Mouse (Mus musculus) T-helper 2 cell (primary cell): Measurements from ENCODE around the gene Hrc.

ENCODE experiments used
- in situ Hi-C: fragments of 300-600 bp; cut with MboI, MseI; formaldehyde crosslinking; loops from one replicate; pipeline ENCODE4 v1.15.1; 2025; ENCODE audit warnings: high pct_unique_total_duplicates

The Hrc gene

DNA sequence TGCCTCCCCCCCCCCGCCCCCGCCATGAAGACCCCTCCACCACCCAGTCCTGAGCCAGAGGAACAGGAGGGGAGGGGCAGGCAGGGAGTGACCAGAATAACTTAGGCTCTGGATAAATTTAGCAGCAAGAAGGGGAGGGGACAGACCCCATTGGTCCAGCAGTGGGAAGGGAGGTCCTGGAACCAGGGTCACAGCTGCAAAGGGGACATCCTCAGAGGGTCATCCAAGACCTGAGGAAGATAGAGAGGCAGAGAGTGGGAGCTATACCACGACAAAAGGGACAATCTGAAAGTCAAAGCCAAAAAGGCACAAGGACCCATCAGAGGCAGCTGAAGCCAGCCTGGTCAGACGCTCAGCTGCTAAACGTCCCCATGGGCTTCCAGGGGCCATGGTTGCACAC lies at the start of gene Hrc:
Hrc (plus strand) TSS at position 235 of the 400 bp plus-strand sequence.
- in situ Hi-C loops, result no loop called here

DNA sequence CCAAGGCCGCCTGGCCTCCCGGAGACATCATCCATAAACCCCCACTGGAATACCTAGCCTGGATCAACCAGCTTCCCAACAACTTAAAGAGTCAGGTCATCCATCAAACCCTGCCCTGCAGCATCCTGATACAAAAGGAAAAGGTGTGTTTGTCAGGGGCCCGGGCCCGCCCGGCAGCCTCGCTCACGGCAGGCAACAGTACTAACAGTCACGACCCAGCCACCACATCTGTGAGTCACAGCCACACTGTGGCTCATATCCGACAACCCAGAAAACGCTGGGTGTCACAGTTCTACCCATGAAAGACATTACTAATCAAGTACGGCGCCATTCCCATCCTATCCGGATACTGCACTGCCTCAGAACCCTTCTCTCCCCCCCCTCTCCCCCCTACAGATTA lies 48.6 kb upstream of the Hrc start:
- in situ Hi-C loops, result no loop called here

DNA sequence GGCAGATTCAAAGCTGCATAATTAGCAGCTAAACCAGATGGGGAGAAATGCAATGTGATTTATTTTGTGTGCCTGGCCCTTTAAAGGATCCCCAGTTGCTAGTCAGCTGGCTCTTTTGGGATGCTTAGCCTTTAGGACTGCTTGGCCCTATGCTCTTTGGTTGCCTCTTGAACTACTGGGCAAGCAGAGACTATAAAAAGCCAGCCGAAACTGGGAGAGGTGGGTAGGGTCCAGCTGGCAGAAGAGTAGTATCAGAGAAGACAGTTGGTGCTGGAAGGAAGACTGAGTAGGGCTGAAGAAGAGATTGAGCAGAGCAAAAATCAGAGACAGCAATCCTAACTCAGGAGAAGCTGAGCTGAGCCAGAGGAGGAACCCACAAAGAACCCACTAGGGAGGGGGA lies 38.5 kb upstream of the Hrc start:
- in situ Hi-C loops, result no loop called here

DNA sequence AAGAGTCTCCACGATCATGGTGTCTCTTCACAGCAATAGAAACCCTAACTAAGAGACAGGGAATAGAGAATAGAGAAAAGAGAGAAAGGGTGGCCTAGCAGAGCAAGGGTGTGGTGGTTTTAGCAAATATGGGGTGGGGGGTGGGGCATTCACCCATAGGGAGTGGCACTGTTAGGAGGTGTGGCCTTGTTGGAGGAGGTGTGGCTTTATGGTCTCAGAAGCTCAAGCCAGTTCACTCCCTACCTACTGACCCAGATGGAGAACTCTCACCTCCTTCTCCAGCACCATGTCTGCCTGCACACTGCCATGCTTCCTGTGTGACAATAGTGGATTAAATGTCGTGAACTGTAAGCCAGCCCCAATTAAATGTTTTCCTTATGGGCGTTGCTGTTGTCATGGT lies 37.5 kb upstream of the Hrc start:
- in situ Hi-C loops, result no loop called here

DNA sequence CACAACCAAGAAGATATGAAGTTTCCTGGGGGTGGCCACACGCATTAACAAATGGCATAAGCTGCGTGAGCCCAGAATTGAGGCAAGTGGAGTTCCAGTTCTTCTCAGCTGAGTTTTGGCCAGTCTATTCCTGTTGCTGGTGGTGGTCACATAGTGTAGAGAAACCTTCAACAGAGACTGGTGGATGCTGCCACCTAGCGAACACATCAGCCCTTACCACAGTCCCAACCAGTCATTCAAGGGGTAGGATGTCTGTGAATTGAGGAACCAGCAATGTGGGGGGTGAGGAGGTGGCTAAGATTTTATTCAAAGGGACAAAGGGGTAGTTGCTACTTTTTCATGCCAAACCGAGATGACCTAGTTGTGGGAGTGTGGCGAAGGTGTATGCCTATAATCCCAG lies 35.3 kb upstream of the Hrc start:
- in situ Hi-C loops, result no loop called here

DNA sequence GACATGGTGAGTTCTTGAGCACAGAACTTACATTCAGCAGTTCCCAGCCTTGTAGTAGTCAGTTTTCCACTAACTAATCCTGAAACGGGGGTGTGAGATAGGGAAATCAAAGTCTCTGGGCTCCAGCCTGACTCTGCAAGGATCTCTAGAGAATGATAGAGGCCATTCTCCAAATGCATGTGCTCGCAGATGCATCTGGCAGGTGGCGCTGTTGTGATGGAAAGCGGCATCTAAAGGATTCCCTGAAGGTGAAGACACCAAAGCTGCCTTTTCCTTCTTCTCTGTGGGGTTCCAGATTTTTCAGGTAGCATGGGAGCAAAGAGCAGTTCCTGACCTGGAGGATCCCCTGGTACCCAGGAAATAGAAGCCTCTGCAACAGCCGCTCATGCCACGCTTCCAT lies 34.8 kb upstream of the Hrc start:
- in situ Hi-C loops, result no loop called here

DNA sequence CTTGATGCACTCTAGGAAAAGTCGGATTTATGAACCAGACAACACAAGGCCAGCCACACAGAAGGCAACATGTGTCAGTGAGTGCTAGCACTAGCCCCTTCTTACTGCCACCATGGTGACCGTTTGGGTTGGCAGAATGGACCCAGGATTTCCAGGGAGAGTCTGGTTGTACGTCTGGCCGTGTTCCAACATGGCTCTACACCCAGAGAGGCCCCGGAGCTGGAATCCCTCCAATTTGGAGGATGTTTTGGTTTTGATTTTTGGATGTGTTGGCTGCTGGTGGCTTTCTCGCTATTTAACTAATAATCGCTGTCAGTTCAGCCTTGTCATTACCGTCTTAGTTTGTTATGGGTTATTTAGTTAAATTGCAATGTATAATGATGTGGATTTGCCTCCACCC lies 32.5 kb upstream of the Hrc start:
- in situ Hi-C loops, result no loop called here

DNA sequence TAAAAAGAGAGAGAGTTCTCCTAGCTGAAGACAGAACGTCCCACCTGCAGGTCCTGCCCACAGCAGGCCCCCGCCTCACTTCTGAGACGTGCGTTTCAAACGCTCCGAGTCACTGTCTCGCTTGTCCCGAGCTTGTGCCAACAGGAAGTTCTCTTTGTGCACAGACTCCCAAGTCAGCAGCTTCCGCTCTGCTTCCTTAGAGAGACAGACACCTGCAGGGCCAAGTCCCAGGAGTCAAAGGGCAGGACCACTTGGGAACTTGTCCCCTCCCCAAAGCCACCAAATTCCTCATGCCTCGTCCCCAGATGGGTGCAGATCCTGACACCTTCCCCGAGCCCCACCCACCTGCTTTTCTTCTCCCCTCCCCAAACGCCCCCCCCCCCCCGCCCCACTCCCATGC lies 30.2 kb upstream of the Hrc start:
- in situ Hi-C loops, result loop anchor here (5.0 kb wide), 1 partner anchor 37 kb away; no protein-coding TSS in a partner anchor

DNA sequence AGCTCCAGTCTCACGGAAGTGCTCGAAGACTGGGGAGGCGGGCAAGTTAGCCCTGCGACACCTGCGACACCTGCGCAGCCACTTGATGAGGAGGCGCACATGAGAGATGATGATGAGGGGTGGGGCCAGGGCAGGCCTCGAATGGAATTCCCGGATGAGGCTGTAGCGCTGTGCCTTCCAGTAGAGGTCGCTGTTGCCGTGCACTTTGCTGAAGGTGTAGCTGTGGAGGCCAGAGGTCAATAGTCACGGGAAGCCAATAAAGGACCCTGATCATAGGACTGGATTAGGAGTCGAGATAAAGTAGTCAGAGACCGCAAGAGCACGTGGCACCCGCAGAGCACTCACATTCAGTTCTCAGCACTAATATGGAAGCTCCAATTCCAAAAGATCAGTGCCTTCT lies 29.8 kb upstream of the Hrc start:
- in situ Hi-C loops, result loop anchor here (5.0 kb wide), 1 partner anchor 37 kb away; no protein-coding TSS in a partner anchor

DNA sequence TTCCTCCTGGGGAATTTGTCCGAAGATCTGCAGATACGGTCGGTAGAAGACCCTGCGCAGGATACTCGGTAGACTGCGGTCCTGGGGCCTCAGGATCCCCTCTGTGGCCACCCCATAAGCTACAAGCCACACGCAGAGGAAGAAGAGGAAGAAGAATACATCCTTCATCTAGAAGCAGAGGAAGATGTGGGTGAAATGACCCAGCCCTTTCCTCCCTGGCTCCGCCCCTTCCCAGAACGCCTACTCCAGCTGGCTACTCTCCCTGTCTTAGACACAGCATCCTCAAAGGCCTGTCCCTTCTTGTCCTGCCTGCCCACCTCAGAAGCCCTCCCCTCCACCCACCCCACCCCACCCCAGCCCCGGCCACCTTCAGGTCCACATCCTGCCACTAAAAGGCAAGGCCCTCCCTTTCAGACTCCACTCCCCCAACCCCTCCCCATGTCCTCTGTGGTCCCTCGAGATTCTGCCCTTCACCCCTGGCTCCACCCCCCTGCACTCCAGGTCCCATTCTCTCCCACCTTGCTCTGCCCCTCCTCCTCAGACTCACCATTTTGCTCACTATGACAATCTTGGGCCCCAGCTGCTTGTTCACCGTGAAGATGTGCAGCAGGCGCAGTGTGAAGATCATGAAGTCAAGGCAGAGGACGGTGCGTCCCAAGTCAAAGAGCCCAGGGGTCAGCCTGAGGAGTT lies 26.4 kb upstream of the Hrc start:
- in situ Hi-C loops, result loop anchor here (5.0 kb wide), 1 partner anchor 34 kb away; no protein-coding TSS in a partner anchor

DNA sequence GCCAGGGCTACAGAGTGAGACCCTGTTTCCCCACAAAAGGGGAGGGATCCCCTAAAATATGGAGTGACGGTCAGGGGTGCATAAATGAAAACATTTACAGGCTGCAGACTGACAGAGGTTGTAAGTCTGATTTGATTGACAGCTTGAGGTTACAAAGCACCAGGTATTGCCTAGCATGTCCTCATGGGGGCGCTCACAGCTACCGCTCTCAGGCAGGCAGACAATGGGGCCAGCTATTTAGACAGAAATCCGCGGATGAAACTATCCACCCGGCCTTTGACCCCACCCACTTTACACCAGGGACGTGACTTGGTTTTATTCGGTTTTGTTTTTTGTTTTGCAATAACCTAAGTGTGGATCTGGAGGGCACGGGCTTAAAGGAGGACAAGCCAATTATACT lies 25.6 kb upstream of the Hrc start:
- in situ Hi-C loops, result loop anchor here (5.0 kb wide), 1 partner anchor 33 kb away; no protein-coding TSS in a partner anchor

DNA sequence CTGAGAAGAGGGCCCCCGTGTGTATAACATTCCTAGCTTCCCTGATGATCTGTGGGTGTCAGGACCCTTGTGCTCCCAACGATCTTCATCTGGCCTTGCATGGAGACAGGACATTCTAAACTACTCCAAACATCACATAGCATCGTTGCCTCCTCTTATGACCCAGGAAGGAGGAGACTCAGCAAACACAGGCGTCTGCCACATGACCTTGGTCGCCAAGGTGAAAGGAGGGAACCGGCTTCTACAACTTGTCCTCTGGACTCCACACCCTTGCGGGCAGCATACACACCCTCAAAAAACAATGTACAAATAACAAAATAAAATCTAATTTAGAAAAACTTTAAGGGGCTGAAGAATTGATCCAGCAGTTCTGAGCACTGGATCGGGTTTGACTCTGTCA lies 23.1 kb upstream of the Hrc start:
- in situ Hi-C loops, result no loop called here

DNA sequence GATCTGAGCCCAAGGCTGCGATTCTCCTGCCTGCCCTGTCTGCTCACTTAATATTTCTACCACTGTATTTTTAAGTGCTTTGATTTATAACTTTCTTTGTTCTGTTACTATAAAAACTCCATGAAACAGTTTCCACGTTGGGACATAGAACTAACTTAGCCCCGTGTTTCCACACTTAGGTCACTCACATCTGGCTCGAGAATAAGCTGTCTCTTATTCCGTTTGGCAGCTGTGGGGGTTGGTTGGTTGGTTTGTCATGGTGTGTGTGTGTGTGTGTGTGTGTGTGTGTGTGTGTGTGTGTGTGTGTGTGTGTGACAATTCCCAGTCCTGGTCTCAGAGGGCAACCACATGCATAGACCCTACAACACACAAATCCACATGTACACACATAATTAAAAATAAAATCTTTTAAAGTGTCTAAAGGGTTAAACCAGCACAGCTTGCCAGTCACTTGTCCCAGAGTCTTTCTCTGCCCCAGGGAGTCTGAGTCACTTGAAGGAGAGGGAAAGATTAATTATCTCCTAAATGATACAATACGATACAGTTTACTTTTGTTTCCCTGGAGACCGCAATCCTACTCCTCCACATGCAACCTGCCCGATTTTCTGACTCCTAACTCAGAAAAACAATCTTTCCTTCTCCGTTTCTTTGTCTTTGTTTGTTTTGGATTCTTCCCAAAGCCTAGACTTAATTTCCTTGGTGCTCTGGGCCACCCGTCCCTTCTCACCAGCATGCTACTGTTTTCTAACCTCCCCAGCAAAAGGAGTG lies 22.2 kb upstream of the Hrc start:
- in situ Hi-C loops, result no loop called here

DNA sequence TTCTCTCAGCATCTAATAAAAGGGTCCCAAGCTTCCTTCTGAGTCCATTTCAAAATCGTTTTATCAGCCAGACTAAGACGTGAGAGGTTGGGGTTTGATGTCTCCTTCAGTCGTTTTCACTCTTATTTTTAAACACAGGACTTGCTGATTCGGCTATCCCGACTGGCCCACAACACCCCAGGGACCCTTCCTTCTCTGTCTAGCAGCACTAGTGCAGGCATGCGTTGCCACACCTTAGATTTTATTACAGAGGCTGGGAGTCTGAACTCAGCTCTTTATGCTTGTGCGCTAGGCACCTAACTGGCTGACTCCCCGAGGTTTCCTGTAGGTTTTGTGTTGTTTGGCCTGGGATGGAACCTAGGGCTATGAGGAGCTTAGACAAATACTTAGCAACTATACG lies 21.6 kb upstream of the Hrc start:
- in situ Hi-C loops, result no loop called here

DNA sequence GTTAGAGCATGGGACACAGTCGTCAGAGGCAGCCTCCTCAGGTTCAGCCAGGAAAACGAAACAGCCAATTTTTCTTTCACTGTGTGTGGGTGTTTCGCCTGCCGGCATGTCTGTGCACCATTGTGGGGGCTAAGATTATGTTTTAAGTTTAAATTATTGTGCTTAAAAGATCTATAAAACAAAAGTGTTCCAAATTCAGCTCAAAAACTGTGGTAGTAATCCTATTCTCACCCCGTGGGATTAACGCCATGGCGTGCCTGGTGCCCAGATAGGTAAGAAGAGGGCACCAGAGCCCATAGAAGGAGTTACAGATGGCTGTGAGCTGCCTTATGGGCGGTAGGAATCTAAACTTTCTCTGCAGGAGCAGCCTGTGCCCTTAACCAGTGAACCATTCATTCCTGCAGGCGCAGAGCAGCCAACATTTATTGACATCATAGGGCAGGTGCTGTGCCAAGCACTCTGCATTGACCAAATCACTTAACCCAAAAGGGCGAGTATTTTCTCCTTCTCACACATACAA lies 19.8 kb upstream of the Hrc start:
- in situ Hi-C loops, result no loop called here

DNA sequence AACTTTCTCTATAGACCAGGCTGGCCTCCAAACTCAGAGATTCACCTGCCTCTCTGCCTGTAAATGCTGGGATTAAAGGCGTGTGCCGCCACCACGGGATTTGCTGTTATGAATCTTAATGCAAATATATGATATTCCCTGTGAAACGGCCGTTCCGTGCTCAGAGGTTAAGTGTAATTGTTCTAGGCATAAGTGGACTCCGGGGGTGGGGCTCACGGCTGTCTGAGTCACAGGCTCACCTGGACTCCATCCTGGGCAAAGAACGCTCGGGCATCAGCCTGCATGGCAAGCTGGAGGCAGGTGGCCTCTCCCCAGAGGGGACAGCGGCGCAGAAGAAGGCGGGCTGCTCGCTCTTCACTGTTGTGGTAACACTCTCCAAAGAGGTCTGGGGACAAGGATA lies 18.6 kb upstream of the Hrc start:
- in situ Hi-C loops, result no loop called here

DNA sequence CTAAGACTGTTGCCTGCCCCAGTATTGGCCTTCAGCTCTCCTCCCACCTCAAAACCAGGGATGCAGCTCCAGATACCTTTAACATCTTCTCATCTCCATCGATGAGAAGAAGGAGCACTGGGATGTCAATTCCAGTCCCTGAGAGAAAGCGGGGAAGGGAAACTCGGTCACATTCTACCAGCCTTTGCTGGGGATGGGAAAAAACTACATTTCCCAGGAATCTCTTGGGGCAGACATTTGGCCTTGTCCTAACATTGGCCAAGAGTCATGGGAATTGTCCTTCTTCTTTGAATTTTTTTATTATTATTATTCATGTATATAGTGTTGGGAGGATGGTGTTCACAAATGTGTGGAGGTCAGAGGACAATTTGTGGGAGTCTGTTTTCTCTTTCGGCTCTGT lies 12.8 kb upstream of the Hrc start:
- in situ Hi-C loops, result no loop called here

DNA sequence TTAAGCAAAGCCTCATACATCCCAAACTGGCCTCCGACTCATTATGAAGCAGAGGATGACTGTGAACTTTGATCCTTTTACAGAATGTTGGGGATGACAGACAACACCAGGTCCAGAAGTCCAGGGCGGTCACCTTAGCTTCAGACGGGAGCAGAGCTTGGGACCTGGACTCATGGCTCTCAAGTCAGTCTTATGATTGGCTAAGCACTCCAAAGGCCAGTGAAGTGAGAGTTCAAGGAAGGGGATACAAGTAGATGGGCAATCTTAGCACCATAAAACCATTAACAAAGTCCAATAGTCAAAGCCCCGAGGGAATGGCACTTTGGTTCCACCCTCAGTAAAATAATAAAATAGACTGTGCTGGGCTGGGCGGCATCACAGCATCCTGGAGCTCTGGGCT lies 12.0 kb upstream of the Hrc start:
- in situ Hi-C loops, result no loop called here

DNA sequence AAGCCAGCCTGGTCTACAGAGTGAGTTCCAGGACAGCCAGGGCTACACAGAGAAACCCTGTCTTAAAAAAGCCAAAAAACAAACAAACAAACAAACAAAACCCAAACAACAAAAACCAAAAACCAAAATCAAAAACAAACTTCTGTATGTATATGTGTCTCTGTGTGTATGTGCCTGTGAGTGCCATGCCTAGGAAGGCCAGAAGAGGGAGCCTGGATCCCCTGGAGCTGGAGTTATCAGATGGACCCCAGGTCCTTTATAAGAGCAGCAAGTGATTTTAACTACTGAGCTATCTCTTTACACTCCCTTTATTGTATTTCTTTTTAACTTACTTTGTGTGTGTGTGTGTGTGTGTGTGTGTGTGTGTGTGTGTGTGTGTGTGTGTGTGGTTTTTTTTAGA lies 9.3 kb upstream of the Hrc start:
- in situ Hi-C loops, result no loop called here

DNA sequence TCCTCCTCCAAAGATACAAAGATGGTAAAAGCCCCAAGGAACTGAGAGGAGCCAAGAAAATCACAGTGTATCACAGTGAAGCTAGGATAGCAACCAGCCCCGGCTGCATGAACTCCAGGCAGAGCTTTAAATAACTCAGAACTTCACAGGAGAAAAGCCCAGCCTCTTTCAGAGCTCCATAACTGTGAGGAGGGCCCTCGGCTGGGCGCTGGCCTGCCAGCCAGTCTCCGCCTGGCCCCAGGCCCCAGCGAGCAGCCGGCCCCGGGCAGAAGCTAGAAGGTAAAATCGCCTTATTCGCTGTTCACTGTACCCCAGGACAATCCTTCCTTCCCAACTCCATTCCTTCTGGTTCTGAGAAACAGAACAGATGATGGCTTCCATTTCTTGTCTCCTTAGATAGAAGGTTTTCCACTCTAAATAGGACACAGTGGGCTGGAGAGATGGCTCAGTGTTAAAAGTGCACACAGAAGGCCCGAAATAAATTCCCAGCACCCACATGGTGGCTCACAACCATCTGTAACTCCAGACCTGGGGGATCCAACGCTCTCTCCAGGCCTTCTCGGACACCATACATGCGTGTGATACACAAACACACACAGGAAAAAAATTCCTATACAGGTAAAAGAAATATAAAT lies 6.1 kb upstream of the Hrc start:
- in situ Hi-C loops, result no loop called here

DNA sequence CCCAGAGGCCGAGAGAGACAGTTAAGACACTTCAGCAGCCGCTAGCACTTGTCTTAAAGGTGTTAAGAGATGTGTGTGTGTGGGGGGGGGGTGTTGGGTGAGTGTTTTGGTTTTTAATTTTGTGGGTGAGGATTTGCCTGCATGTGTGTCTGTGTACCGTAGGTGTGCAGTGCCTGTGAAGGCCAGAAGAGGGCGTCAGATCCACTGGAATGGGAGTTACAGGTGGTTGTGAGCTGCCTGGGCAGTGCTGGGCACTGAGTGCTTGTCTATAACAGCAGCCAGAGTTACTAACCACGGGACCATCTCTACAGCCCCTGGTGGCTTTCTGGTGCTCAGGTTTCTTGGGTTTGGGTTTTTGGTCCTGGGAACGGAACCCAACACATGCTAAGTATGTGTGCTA lies 3.6 kb upstream of the Hrc start:
- in situ Hi-C loops, result no loop called here

DNA sequence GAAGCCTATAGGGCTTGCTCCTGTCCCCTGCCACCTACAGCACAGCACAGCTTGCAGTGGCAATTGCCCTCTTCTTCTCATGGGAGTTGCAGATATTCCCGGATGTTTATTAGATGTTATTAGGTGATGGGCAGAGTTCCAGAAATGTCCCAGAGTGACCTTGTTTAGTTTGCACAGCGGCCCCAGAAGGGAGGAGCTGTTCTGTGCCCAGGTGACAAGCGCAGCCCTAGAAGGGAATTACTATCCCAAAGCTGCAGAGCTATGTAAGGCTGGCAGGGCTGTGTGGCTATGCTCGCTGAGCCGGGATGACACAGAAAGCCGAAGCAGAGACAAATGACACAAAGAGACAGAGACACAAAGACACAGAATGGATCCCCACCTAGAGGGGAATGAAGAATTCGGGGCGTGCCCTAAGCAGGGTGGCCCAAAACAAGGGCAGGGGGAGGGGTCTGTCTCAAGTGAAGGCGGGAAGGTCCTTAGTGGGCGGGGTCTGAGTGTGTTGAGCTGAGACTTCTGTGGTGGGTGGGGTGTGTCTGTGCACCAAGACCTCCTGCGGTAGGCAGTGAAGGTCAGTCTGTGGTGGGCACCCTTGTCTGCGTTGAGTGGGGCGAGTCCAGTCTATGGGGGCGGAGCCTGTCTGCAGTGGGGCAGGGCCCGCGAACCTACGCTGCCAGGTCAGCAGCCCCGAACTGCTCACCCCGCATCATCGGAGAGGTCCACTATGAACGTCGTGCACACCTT lies 2.2 kb upstream of the Hrc start:
- in situ Hi-C loops, result no loop called here
